Mouse (Mus musculus): Measurements from ENCODE around the gene Aldh1a2. TPM values are rescaled to one million over a fixed set of nuclear protein-coding genes. Genes with fewer than 3 reads are reported as not detected.

Aldh1a2 gene
- total RNA-seq (2021), result 10 to 100 TPM; 35.9 to 46.6 TPM

DNA sequence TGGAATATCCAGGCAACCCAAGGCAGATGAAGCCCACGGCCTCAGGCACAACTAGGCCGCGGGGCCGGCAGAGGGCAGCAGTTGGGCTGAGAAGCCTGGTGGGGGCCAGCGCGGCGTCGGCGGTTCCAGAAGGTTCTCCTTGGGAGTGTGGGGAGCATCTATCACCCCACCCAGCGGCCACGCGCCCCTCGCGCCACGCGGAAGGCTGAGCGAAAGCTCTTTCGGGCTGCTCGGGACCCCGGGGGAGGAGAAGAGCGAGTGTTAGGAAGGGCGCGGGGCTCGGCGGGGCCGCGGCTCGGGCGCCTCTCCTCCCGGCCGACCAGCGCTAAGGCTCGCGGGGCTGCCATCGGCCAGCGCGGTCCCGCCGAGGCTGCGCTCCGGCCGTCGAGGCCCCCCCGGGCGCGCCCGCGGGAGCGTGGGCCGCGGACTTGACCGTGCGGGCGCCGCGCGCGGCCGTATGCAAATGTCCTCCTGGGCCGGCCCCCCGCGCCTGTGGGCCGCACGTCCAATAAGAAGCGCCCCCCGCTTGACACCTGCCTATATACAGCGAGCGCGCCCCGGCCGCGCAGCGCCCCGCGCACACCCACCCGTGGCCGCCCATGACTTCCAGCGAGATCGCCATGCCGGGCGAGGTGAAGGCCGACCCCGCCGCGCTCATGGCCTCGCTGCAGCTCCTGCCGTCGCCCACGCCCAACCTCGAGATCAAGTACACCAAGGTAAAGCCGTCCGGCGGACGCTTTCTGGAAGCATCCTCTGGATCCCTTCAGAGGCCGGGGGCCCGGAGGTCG is at the start of gene Aldh1a2:
TSS of gene Aldh1a2 (plus strand) at position 542 of the 788 bp plus-strand sequence.
- DNase-seq, result peak; percentile 80 to 87
- intact Hi-C loops (cut with DNase I), result loop anchor here (1.0 to 10.0 kb wide), 3 partner anchors 139 to 409 kb away; no protein-coding TSS in a partner anchor

DNA sequence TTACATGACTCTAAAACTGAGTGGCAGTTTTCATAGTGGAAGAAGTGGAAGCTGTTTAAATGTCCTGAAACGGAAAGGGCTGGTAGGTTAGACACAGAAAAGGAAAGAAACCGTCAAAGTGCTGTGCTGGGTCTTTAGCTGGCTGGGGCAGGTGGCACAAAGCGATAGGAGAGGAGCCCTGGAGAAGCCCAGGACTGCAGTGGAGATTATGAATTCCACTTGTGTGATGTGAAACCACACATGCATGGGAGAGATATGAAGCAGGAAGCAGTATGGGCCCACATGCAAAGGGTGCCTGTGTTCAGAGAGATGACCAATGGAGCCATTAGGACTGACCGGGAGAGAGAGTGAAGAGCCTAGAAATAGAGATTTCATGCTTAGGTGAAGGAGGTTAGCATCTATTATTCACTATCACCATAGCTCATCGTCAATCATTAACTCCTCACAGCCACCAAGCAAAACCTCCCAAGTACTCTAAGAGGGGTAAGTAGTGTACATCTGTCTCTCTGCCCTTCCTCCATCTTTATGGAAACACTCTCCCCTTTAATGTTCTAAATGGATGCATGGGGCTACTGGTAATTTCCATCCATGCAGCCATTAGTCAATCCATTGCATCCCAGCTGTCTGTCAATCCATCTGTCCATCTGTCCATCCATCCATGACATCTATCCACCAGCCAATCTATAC is 49.4 kb upstream of the Aldh1a2 start:
- DNase-seq, result no peak
- intact Hi-C loops (cut with DNase I), result no loop called here

DNA sequence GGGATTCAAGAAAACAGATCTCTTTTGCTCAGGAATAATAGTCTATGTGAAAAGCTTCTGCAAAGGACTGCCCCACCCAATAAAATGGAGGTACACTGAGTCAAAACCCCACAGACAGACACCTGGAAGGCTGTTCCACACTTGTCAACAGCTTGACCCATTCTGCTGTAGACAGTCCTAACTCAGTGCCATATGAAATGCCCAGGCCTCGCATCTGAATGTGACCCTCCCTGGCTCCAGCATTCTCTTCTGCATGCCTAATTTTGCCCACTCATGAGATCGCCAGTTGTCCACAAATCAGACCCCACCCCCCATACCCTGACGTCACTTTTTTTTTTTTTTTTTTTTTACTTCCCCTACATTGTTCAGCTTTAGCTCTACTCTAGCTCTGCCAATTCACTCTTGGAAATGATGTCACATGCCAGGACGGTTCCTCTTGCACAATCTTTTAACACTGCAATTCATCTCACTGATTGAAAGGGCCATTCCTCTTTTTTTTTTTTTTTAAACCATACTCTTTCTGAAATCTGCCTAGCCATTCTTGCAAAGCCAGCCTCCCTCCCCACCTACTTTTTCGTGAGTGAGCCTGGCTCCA is 48.6 kb upstream of the Aldh1a2 start:
- intact Hi-C loops (cut with DNase I), result no loop called here
- peak; percentile 24 to 29 for DNase-seq

DNA sequence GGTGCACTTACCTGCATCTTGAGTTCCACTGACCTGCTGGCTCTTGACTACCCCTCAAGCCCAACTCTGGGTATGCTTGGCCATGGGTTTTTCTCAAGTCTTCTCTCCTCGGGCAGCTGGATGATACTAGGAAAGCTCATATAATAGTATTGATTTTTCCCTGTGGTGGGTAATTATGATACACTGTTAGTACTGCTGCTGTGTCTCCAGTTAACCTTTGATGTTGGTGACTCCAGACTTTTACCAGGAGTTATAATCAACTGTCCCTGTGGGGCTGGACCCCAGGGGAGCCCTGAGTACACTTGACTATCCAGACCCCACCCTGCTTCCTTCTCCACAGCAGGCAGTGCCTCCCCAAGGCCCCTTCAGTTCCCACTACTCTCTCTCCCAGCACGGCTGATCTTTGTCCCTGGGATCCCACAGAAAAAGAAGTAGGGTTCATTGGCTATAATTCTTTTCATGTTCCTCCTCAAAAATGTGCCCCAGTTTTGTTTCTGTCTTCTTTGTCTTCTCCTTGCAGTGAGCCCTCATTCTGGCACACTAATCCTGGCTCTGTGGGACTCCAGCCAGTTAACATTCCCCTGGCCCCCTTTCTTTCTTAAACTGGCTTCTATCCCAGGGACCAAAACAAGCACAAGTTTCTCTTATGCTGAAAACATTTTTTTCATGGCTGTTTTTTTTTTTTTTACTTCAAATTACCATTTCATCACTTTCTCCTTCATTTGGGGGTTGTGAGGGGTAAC is 47.9 kb upstream of the Aldh1a2 start:
- peak; percentile 28 to 45 for DNase-seq
- intact Hi-C loops (cut with DNase I), result no loop called here

DNA sequence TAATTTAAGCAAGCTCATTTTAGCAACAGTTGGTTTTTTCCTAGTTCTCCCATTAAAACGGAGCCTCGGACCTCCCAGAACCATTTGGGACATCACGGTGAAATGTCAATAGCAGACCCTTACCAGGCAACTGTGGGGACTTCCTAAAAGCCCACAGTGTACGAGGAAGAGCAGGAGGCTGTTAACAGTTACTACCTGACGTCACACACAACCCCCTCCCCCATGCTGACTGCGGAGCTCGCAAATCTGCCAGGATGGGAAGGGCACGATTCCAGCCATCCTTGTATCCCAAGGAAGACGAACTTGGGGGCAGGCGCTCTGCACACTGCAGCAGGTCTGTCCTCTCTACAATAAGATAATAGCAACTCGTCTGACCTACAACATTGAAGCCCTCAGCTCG is 47.1 kb upstream of the Aldh1a2 start, which contains the start of gene Aqp9:
TSS of gene Aqp9 (minus strand) at position 172 of the 400 bp plus-strand sequence.
- intact Hi-C loops (cut with DNase I), result no loop called here

DNA sequence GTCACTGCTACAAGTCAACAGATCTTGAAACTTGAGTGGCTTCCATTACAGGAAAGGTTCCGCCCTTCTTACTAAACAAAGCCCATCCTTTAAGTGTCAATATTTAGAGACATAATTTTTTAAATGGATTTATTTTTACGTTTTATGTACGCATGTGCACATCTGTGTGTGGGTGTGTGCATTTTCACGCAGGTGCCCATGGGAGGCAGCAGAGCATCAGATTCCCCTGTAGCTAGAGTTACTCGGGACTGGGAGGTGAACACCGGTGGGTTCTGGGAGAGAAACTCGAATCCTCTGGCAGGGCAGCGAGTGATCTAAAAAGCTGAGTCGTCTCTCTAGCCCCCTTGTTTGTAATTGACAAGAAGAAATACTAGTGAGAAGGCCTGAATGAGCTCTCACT is 42.1 kb upstream of the Aldh1a2 start:
- DNase-seq, result no peak

More for the DNA sequence above, 47.1 kb upstream of the Aldh1a2 start, which contains the start of gene Aqp9:
- DNase-seq, result no peak

DNA sequence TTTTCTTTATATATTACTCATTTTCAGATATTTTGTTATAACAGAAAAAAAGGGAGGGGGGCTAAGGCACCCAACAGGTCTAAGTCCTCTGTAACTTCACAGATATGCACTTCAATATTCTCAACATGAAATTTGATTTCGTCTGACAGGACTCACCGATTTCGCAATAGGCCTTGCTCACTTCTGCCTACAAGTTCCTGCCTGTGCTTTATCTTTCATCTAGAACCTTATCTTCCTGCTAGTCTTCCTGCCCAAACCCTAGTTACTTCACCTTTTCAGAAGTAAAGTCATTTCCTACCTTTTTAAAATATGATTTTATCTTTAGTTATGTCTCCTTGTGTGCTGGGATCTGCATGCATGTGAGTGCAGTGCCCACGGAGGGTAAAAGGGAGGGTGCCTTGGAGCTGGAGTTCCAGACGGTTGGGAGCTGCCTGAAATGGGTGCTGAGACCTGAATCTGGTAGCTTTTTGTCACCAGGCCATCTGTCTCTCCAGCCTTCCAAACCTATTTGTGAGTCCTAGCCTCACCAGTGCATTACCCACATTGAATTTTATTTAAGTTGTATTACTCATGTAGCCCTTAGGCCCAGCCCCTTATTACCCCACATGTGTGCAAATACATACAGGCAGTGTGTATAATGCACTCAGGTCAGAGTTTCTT is 41.1 kb upstream of the Aldh1a2 start:
- intact Hi-C loops (cut with DNase I), result no loop called here
- DNase-seq, result no peak

More for the DNA sequence above, 42.1 kb upstream of the Aldh1a2 start:
- intact Hi-C loops (cut with DNase I), result no loop called here

DNA sequence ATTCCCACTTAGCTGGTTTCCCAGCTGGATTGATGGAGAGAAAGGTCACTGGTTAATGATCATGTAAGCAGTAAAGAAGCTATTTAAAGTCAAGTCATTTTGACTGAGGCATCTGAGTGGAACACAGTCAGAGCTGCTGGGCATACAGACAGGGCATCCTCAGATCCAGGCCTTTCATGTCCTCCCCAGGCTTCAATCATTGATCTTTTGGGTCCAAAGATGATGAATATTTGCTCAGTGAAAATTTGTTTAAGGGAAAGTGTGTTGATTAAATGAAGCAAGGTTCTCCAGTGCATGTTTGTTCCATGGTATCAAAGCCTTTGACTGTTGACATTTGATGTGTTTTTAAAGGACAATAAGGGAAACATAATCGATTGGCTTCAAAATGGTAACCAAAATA is 39.9 kb upstream of the Aldh1a2 start:
- no peak for DNase-seq
- intact Hi-C loops (cut with DNase I), result no loop called here

DNA sequence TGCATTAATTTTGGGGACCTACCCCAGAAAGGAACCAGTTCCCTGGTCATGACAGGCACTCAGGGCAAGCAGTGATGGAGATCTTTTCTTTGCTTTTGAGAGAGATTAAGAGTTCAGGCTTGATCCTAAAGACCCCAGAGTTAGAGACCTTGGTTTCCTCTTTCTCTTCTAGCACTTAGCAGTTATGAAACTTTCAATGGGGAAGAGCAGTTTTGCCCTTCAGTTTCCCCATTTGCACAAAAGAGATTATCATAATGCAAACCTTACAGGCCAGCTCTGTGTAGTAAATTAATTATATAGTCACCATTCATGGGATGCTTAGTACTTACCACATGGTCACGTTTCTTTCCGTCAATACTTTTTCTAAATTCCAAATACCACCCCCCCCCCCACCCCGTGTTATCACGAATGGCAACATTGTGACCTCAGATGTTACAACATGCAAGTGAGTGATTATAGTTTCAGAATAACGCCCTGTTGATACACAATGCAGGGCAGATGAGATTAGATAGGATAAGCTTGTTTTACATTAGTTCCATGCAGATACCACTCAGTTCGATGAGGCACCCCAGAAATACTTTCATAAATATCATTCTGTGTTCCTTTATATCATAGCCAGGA is 36.2 kb upstream of the Aldh1a2 start:
- intact Hi-C loops (cut with DNase I), result no loop called here
- DNase-seq, result no peak

DNA sequence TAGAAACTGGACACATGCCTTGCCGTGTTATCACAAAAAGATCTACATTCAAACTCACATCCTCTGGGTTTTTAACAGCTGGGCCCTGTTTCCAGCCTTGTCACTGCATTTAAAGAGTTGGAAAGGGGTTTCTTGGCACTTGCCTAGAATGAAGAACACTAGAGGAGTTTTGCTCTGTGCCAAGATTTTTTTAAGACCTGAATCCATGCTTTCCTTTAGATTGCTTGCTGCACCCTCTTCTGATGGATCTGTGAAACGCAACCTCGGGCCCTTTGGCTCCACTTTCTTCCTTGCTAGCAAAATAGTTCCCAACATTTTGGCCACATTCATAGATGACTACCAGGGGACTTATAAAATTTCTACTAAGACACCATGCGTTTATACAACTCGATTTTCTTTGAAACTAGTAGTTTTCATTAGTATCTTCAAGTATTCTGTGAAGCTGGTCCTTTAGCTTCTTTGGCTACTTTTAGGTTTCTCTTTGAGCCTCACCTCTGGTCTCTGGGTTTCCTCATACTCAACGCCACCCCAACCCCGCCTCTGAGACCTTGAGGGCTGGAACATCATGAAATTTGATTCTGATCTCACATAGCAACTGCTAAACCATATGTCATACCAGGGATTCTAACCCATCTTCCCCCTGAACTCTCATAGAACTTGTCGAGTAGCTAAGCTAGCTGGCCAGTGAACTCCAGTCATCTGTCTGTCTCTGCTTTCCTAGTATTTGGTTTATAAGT is 35.5 kb upstream of the Aldh1a2 start:
- DNase-seq, result peak in 1 of 2 experiments; percentile 18
- intact Hi-C loops (cut with DNase I), result loop anchor here (10.0 kb wide), 2 partner anchors 55 to 515 kb away; no protein-coding TSS in a partner anchor

DNA sequence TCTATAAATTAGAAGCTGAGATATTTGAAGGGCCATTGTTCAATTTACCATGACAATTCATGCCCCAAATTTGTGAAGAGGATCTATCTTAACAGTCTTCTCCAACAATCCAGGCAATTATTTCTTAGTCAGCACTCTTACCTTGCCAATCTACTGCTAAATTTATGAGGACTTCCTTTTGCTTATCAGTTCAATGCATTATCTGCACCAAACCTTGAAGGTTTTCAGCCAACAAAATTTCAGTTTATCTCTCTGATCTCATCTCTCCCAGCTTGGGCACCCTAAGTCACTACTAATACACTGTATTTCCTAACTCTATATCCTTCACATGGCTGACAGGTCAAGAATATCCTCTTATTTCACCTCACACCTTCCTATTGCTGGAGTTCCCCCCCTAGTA is 30.3 kb upstream of the Aldh1a2 start:
- no peak for DNase-seq
- intact Hi-C loops (cut with DNase I), result loop anchor here (10.0 kb wide), 2 partner anchors 60 to 520 kb away; no protein-coding TSS in a partner anchor

DNA sequence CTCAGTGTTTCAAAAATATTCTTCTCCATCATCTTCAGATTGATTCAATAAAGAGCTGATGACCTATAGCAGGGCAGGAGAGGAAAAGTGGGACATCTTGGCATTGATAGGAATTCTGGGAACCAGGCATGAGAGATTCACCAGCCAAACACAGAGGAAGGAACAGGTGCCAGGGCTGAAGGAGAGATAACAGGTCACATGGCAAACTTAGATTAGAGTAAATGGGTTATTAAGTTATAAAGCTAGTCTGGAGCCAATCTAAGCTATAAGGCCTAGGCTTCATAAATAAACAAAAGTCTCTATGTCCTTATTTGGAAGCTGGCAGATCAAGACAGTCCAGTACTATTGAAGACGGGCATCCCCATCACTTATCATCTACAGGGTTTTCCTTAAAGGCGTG is 29.8 kb upstream of the Aldh1a2 start:
- intact Hi-C loops (cut with DNase I), result loop anchor here (10.0 kb wide), 2 partner anchors 61 to 521 kb away; no protein-coding TSS in a partner anchor

DNA sequence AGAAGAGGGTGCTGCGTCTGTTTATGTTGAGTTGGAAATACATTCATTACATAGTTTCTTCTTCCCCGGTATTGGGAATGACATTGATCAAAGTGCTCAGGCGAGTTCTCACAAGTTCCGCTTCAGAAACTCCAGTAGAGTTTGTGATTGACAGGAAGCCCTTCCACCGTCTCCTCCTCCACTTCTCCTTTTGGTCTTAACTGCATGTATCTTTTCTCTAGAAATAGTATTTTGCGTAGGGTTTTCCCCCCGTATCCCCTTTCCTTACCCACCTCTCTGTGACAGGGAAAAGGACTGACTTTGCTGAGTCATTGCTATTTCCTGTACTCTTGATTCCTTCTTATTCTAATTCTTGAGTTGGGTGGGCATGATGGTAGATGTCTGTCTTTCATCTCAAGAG is 28.2 kb upstream of the Aldh1a2 start:
- intact Hi-C loops (cut with DNase I), result loop anchor here (10.0 kb wide), 2 partner anchors 63 to 523 kb away; no protein-coding TSS in a partner anchor
- no peak for DNase-seq

More for the DNA sequence above, 29.8 kb upstream of the Aldh1a2 start:
- DNase-seq, result no peak

DNA sequence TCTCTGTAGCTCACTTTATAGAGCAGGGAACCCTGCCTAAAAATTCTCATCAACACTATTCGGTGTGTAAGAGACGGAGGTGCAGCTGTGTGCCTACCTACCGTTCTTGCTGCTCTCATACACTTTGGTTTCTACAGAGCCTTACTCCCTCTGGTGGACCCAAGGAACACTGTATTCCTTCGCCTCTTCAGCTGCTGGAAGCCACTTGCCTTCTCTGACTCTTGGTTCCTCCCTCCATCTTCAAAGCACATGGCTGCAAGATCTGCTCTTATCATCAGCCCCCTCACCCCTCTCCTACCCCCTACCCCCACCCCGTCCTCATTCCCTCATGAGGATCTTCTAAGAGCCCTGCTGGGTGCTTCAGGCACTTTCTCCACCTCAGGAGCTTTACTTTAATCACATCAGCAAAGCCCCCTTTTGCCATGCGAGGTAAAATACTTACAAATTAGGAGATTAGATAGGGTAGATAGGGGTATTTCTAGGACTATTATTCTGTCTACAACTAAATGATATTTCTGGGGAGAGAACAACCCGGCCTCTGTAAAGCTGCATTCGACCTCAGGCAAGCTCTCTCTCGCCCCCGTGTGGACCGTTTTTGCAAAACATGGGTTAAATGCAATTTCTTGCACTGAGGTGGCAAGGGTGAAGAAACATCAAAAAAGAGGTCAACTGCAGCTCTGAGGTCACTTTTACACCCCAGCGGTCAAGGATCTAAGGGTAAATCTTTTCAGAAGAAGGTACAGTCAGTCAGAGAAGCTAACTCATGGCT is 26.8 kb upstream of the Aldh1a2 start:
- peak; percentile 63 to 84 for DNase-seq
- intact Hi-C loops (cut with DNase I), result loop anchor here (10.0 kb wide), 2 partner anchors 64 to 524 kb away; no protein-coding TSS in a partner anchor

DNA sequence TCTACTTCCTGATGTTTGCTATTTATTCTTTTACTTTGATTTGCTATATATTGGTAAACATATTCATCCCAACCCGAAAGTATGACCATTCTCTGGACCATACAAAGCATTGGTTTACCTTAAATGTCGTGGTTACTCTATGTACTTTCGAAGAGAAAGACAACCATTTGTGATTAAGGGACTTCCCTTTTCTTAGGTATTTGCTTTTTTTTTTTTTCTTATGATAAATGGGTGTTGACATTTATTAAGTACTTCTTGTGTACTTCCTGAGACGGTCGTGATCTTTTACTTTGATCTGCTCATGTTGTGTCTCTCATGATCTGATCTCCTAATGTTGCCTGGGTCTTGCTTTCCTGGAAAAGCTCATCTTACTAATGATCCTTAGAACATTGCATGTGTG is 16.8 kb upstream of the Aldh1a2 start:
- intact Hi-C loops (cut with DNase I), result no loop called here
- no peak for DNase-seq

DNA sequence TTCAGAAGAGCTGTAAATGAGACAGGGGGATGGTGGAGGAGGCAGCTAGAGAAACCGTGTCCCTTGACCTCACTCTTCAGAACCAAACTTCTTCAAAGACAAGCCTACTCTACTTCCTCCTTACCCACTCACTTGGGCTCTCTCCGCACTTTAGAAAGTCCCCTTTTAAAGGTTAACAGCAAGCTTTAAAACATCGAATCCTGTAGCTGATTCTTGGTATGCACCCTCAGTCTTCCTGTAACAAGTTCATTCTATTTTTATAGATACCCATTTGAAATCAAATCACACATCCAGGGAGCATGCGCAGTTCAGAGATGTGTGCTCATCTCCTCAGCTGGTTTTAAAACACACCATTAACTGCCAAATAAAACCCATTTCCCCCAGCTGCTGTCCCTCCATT is 13.3 kb upstream of the Aldh1a2 start:
- DNase-seq, result no peak
- intact Hi-C loops (cut with DNase I), result no loop called here

DNA sequence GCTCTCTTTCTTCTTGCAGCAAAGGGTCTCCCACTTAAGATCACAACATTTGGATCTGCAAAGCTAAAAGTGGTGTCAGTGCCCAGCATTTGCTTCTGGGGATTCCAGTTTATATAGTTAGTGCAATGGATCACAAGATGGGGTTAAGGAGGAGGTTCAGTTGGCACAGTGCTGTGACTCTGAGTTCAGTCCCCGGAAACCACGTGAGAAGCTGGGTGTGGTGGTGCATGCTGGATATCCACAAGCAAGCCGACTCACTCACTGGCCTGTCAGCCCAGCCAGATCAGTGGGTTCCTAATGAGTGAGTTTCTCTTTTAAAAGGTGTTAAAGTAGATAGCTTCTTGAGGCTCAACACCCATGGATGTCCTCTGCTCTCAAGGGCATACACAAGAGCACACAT is 6.3 kb upstream of the Aldh1a2 start:
- no peak for DNase-seq

DNA sequence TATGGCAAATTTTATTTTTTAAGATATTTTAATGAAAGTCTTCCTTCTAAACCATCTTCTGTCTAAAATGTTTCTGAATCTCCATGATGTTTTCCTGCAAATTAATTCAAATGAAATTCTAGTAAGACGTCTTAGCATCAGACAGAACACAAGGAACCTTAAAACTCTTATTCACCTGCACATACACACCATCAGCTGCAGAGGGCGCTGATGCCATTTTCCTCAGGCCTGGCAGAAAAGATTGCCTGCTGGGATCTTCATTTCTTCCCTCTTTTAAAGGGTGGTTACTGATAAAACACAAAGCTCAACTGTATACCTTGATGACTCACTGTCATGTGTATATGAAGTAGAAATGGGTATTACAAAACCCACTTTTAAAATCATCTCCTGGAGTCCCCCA is 4.7 kb upstream of the Aldh1a2 start:
- DNase-seq, result peak; percentile 29 to 68
- intact Hi-C loops (cut with DNase I), result loop anchor here (10.0 kb wide), 2 partner anchors 144 to 414 kb away; no protein-coding TSS in a partner anchor

More for the DNA sequence above, 6.3 kb upstream of the Aldh1a2 start:
- intact Hi-C loops (cut with DNase I), result no loop called here
